Mouse (Mus musculus) brain, embryonic 14.5 days (tissue): ENCODE measurements at regions not wholly inside any gene's neighbourhood (a gene's known extent, or its start where the extent isn't known, plus 50 kb on each side); places are given as distances from the start of the nearest gene placed in this dataset.
A peak's percentile ranks its signal among the peaks of the same experiment; 100 is the strongest.

Experiments used
- DNase-seq: peaks from one replicate; pipeline ENCODE4 v3.0.0-alpha.2; 2011; ENCODE audit warnings: low read depth
- CTCF ChIP-seq: fragments of 200-500 bp; IDR thresholded peaks from 2 replicates; pipeline ENCODE4 v1.5.1; 2012; ENCODE audit warnings: inconsistent platforms, mild to moderate bottlenecking, moderate library complexity, borderline replicate concordance; ENCODE audit not compliant: insufficient read depth, insufficient read length; ENCODE audit errors: extremely low read depth
- POLR2A ChIP-seq: fragments of 200-500 bp; IDR thresholded peaks from 2 replicates; pipeline ENCODE4 v1.6.1; 2012; ENCODE audit warnings: mild to moderate bottlenecking, inconsistent platforms, borderline replicate concordance; ENCODE audit not compliant: poor library complexity, insufficient read depth, insufficient read length, severe bottlenecking; ENCODE audit errors: extremely low read depth

DNA sequence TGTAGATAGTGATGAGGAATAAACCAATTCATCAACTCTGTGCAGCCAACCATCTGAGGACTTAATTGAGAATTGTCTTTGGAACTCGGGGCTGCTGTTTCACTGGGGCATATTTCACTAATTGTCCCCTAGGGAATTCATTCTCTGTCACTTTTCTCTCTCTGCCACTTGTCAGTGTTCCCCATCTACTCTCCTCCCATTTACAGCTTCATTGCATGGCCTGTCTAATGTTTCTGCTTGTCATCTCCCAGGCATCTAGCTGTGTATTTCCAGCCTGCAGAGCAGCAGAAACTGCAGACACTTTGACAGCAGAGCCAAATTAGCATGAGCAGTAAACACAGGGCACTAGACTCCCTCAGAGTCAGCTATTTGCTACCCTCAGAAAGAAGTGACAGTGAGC lies 1105.2 kb downstream of the Ntrk3 start:
- DNase-seq, result peak; percentile 75
- TF ChIP-seq POLR2A, result no peak

DNA sequence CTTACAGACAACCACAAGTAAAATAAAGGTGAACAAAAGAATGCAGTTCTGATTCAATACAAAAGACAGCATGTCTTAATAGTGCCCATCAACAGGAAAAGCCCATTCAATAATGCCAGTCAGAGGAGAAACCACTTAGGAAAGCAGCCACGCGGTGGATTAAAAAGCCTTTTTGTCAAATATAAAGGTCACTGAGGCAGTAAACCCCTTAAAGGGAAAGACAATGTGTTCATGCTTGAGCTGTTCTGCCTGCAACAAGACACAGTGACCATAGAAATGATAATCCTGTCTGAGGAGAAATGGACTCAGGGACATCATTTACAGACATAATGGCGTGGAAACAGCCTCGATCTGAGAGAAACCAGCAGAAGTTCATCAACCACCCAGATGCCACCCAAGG lies 1114.3 kb downstream of the Ntrk3 start:
- peak; percentile 52 for DNase-seq
- TF ChIP-seq POLR2A (no peak), CTCF (no peak)

DNA sequence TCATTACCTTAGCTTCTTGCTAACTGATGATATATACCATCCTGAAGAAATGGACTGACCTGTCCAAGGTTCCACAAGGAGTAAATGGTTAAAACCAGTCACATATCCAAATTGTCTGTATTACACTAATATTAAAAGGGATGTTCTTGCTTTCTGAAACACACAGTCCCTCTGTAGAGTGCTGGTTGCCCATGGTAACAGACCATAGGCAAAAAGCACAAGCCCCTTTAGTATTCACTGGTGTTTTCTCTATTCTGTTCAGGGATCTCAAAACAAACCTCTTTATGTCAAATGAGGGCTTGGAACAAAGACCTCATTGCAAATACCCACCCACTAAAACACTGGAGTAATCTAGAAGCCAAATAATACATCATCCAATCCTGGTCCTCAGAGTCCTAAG lies 1114.9 kb downstream of the Ntrk3 start:
- TF ChIP-seq POLR2A (no peak), CTCF (no peak)
- peak; percentile 61 for DNase-seq

- TF ChIP-seq CTCF, result no peak
- TF ChIP-seq POLR2A, result no peak
- DNase-seq, result peak; percentile 51
These were observed 1164.9 kb downstream of the Ntrk3 start for GRCm38 (mm10) chr7:77572872-77573271.

DNA sequence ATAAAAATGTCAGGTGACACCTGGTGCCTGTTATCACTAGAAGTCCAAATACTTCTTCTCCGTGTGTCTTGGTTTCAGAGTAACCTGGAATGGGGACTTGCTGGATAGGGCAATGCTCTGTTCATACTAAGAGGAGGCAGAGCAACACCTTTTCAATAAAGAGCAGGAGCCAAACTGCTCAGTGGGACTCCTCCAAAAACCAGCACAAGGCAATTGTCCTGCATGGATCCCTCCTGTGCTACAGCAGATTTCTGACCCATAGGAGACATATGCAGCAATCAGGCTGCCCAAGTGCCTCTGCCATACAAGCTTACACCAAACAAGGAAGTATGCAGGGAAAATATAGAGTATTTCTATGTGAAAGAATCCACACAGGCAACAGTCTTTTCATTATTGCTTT lies 1178.7 kb downstream of the Ntrk3 start:
- DNase-seq, result no peak
- TF ChIP-seq POLR2A (no peak), CTCF (no peak)

DNA sequence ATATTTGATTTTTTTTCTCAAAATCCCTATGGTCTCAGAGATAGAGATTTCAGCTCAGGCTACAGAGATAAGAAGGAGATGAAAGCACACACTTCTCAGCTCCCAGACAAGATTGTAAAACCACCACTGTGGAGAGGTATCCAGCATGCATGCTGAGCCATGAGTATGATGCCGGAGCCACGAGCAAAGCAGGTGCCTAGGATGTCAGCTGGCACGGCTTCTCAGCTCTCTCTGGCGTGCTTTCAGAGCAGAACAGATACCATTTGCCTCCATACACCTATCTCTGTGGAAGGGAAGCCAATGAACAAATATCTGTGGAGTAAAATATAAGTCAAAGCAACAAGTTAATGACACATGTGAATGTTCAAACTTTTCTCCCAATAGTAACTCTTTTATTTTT lies 1179.3 kb downstream of the Ntrk3 start:
- peak; percentile 13 for DNase-seq
- TF ChIP-seq CTCF, result no peak
- TF ChIP-seq POLR2A, result no peak

GRCm38 (mm10) chr7:77536890-77537289 lies 1200.9 kb downstream of the Ntrk3 start:
- peak; percentile 60 for DNase-seq
- TF ChIP-seq POLR2A, result no peak
- TF ChIP-seq CTCF, result no peak

GRCm38 (mm10) chr7:77527906-77528305 lies 1209.9 kb downstream of the Ntrk3 start:
- DNase-seq, result peak; percentile 59
- TF ChIP-seq CTCF (no peak), POLR2A (no peak)

GRCm38 (mm10) chr7:77509586-77509985 lies 1228.2 kb downstream of the Ntrk3 start:
- no peak for TF ChIP-seq POLR2A
- no peak for TF ChIP-seq CTCF
- DNase-seq, result peak; percentile 49

GRCm38 (mm10) chr7:77507606-77508005 lies 1230.2 kb downstream of the Ntrk3 start:
- no peak for DNase-seq
- TF ChIP-seq CTCF (no peak), POLR2A (no peak)

GRCm38 (mm10) chr7:77502608-77503007 lies 1235.2 kb downstream of the Ntrk3 start:
- no peak for DNase-seq
- TF ChIP-seq CTCF, result no peak
- TF ChIP-seq POLR2A, result no peak

GRCm38 (mm10) chr7:77495066-77495465 lies 1242.7 kb downstream of the Ntrk3 start:
- TF ChIP-seq CTCF, result no peak
- no peak for DNase-seq

GRCm38 (mm10) chr7:77477519-77477918 lies 1247.8 kb downstream of the Agbl1 start:
- DNase-seq, result no peak
- TF ChIP-seq CTCF (no peak), POLR2A (no peak)

DNA sequence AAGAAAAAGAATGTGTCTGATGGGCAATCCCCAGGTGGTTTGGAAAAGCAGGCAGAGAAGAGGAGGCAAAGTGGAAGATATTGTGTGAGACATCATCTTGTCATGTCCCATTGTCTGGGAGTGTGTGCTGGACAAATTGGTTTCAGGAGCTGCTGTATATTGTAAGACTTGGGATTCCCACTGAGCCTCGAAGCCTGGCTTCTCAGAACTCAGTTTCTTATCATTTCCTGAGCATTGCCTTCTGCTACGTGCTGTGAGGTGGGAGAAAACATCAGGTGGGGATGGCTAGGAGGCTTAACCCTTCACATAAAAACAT lies 1216.3 kb downstream of the Agbl1 start:
- DNase-seq, result peak; percentile 62
- TF ChIP-seq CTCF (no peak), POLR2A (no peak)
